Mouse (Mus musculus) kidney, adult 2 months (tissue): ENCODE results near the gene Tm9sf4.

ENCODE experiments used
- CTCF ChIP-seq: fragments of 200-500 bp; conservative IDR thresholded peaks from 2 replicates; pipeline ENCODE4 v1.5.1; 2011; ENCODE audit warnings: low read depth, mild to moderate bottlenecking, control low read depth, low read length, moderate library complexity, mixed read lengths; ENCODE audit not compliant: insufficient read depth, insufficient read length
- POLR2A ChIP-seq: fragments of 200-500 bp; IDR thresholded peaks from one replicate; pipeline ENCODE4 v1.6.1; 2011; ENCODE audit warnings: low read depth, low read length, control low read depth

GRCm38 (mm10) chr2:153209286-153209685, 48.2 kb downstream of the Tm9sf4 start:
- TF ChIP-seq CTCF = no peak
- no peak for TF ChIP-seq POLR2A
